Mouse (Mus musculus) liver, adult 2 months (tissue): ENCODE data around the gene Gm10160.

ENCODE experiments used
- CTCF ChIP-seq: fragments of 200-500 bp; IDR thresholded peaks from 2 replicates; pipeline ENCODE4 v1.5.1; 2011; ENCODE audit warnings: low read depth, low read length, control low read depth
- POLR2A ChIP-seq: fragments of 200-500 bp; IDR thresholded peaks from 2 replicates; pipeline ENCODE4 v1.6.1; 2011; ENCODE audit warnings: low read length, control low read depth; ENCODE audit not compliant: insufficient read depth; ENCODE audit errors: extremely low read depth

- TF ChIP-seq POLR2A (no peak), CTCF (no peak)
Observed at GRCm38 (mm10) chr7:81834847-81835246, 20.7 kb downstream of the Gm10160 start.
